Mouse (Mus musculus): ENCODE results near the gene Fam102a.

The Fam102a gene

GRCm38 (mm10) chr2:32517233-32517867 is 17.8 kb upstream of the Fam102a start:
- no peak for DNase-seq

GRCm38 (mm10) chr2:32520034-32520990 is 14.8 kb upstream of the Fam102a start:
- no peak for DNase-seq

GRCm38 (mm10) chr2:32524536-32525031 is 10.5 kb upstream of the Fam102a start:
- DNase-seq, result no peak

- DNase-seq, result no peak
Measured at GRCm38 (mm10) chr2:32525816-32526215, 9.3 kb upstream of the Fam102a start.

GRCm38 (mm10) chr2:32527468-32527966 is 7.6 kb upstream of the Fam102a start:
- no peak for DNase-seq

- DNase-seq, result no peak
Measured at GRCm38 (mm10) chr2:32528326-32528725, 6.8 kb upstream of the Fam102a start.

GRCm38 (mm10) chr2:32530479-32530878 is 4.7 kb upstream of the Fam102a start:
- DNase-seq, result no peak

- DNase-seq, result no peak
Measured at GRCm38 (mm10) chr2:32533163-32533562, 2.0 kb upstream of the Fam102a start.

GRCm38 (mm10) chr2:32534061-32534732 is 935 bp upstream of the Fam102a start:
- DNase-seq, result peak in 1 of 2 experiments; percentile 45

- DNase-seq, result peak; percentile 72 to 76
Measured at GRCm38 (mm10) chr2:32535501-32535991, 414 bp downstream of the Fam102a start.

GRCm38 (mm10) chr2:32536086-32536633 is 1.0 kb downstream of the Fam102a start:
- peak in 1 of 2 experiments; percentile 40 for DNase-seq

GRCm38 (mm10) chr2:32536634-32537359 is 1.7 kb downstream of the Fam102a start:
- peak; percentile 42 to 52 for DNase-seq

GRCm38 (mm10) chr2:32537360-32537905 is 2.3 kb downstream of the Fam102a start:
- peak in 1 of 2 experiments; percentile 42 for DNase-seq

- DNase-seq, result no peak
Measured at GRCm38 (mm10) chr2:32537941-32538340, 2.8 kb downstream of the Fam102a start.

- no peak for DNase-seq
Measured at GRCm38 (mm10) chr2:32538461-32538860, 3.3 kb downstream of the Fam102a start.

GRCm38 (mm10) chr2:32539452-32539981 is 4.4 kb downstream of the Fam102a start:
- DNase-seq, result no peak

GRCm38 (mm10) chr2:32541333-32541908 is 6.3 kb downstream of the Fam102a start:
- DNase-seq, result no peak

GRCm38 (mm10) chr2:32541986-32542573 is 6.9 kb downstream of the Fam102a start:
- DNase-seq, result peak in 1 of 2 experiments; percentile 21

- DNase-seq, result no peak
Measured at GRCm38 (mm10) chr2:32543031-32543449, 7.9 kb downstream of the Fam102a start.

GRCm38 (mm10) chr2:32546951-32547350 is 11.8 kb downstream of the Fam102a start:
- no peak for DNase-seq
